Mouse (Mus musculus) retina, embryonic 14.5 days (tissue): ENCODE measurements around the gene Gm29776.
A peak's percentile ranks its signal among the peaks of the same experiment; 100 is the strongest.

ENCODE experiments used
- DNase-seq: peaks from one replicate; pipeline ENCODE4 v3.0.0-alpha.2; 2015; ENCODE audit warnings: low spot score

The Gm29776 gene

GRCm38 (mm10) chr14:54709054-54709453, 10.4 kb upstream of the Gm29776 start:
- DNase-seq, result no peak

GRCm38 (mm10) chr14:54706589-54707320, 8.1 kb upstream of the Gm29776 start:
- DNase-seq, result no peak

- DNase-seq, result no peak
These were observed 7.2 kb upstream of the Gm29776 start for GRCm38 (mm10) chr14:54705844-54706243.

GRCm38 (mm10) chr14:54703207-54703606, 4.6 kb upstream of the Gm29776 start:
- DNase-seq, result no peak

DNA sequence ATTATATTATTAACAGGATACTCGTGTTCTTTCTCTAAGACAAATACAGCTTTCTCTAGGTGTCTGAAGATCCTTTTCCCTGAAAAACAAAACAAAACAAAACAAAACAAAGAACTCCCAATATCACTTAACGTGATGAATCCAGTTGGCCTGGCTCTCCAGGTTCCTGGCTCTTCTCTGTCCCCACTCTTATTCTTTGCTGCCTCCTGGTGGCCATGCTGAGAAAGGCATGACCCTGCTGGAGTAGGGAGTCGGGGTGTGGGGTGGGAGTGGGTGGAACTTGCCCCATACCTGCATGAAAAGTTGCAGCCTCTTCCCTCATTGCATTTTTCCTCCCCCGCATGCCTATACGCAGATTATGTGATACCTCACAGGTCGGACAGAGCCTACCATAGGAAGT, 2.7 kb upstream of the Gm29776 start:
- DNase-seq, result peak; percentile 86

DNA sequence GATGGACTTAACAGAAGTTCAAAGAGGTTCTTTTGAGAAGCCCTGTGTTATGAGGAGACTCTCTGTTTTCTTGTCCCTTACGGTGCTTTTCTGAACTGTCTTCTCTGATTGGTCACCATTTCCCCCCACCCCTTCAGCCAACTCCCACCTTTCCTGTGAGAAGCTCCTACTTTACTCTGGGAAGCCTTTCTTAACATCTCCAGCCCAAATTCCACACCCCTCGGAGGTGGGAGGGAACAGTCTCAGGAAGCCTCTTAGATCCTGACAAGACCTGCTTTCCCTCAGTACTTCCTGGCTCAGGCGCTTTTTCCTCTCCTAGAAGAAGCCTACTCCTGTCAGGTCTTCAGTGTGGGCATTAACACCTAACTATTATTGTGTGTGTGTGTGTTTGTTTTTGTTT, 953 bp upstream of the Gm29776 start:
- no peak for DNase-seq

DNA sequence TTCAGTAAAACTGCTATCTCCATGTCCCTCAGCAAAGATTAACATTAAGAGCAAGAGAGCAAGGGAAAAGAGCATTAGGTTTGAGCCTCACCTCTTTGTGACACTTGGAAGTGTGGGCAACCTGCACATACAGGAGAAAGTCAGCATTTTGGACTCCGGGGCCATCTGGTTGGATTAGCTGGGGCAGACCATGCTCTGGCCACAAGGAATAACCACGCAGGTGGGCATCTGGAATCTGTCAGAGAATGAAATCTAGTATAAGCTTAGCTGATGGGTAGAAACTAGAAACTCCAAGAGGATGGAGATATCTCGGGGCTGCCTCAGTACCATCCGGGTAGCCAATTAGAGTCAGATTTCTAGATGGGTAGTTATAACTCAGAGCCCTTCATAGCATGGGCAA, 1.9 kb downstream of the Gm29776 start:
- no peak for DNase-seq

DNA sequence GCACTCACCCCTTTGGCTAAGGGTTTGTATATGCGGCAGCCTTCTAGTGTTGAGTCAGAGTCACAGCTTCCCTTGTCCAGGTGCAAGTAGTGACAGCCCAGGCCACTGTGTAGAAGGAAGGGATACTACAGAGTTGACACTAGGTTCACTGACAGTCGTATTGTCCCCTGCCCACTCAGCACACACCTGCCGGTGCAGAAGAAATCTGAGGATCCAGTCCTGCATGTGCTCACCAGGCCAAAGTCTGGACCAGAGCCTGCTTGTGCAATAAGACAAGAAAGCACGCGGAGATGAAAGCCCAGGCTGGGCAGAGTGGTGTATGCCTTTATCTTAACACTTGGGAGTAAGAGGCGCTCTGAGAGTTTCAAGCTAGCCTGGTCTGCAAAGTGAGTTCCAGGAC, 3.6 kb downstream of the Gm29776 start:
- DNase-seq, result no peak

- no peak for DNase-seq
These were observed 11.4 kb downstream of the Gm29776 start for GRCm38 (mm10) chr14:54687251-54687650.

DNA sequence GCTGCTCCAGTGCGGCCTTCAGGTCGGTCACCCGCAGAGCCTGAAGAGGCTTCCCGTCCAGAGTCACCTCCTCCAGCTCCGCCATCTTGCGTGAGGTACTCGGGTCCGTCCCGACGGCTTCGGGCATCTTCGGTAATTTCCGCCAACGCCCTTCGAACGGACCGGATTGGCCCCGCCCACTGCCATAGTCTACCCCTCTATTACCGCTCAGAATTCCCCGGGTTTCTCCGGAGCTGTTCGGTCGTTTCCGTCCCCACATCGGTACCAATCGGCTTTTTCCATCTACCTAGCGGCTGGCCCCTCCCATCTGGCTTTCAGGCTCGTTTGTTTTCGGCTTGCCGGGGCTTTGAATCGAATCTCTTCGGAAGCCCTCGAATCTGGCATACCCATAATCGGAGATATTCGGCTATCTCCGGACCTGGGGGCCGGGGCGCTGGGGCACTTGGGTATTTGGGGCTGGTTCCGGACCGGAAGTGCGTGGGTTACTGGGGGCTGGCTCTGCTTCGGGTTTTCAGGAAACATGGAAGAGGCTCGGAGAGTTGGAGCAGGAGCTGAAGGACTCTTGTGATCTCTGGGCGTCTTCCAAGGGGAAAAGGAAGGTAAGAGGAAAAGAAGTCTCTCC, 12.0 kb downstream of the Gm29776 start, which contains the start of gene Acin1:
Acin1 (minus strand) TSS at position 410 of the 622 bp plus-strand sequence.
- DNase-seq, result peak; percentile 100

DNA sequence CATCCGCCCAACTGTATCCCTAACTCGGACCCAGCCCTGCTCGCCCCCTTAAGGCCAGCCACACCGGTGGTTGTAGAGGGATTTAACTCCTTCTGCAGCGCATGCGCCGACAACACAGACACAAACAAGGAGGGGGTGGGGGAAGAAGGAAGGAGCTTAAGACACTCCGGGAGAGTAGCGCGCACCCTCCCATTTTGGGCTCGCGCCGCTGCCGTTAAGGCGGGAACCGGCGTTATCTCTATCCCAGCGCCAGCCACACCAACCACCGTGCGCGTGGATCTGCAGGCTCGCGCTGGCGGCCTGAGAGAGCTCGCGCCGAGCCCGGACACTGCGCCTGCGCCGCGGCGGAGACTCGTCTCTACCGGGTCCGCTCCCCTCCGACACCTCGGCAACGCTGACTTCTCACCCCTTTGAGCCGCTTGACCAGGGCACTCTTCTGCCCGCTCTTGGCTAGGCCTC, 12.5 kb downstream of the Gm29776 start, which contains the start of gene 1700123O20Rik:
1700123O20Rik (plus strand) TSS at position 154 of the 459 bp plus-strand sequence.
- peak; percentile 88 for DNase-seq

GRCm38 (mm10) chr14:54685471-54685870, 13.2 kb downstream of the Gm29776 start:
- DNase-seq, result no peak

- DNase-seq, result no peak
These were observed 16.2 kb downstream of the Gm29776 start for GRCm38 (mm10) chr14:54682396-54682795.

DNA sequence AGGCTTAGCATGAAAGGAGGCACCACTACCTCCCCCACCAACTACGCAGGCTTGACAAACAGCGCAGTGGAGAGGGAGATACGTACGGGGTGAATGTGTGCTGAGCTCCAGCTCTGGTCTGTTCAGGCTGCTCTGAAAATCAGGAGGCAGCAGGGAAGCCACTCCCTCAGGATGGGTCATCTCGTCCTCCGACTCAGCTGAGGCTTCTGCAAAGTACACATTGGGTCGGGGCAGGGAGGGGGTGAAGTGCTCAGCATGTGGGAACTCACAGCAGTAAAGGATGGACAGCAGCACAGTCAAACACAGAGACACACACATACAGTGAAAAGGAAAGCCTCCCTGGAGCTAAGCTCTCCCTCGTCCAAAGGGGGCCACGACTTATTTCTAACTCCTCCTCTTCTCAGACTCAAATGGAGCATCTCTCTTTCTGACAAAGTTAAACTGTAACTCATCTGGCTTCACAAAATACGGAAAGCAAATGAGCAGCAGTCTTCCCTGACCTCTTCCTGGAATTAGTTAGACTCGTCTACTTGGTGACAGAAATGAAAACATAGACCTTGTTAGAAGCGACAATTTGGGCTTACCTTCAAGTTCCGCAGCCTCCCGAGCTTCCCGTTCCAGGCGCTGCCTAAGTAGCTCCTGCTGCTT, 19.9 kb downstream of the Gm29776 start:
- DNase-seq, result no peak

- DNase-seq, result no peak
These were observed 22.3 kb downstream of the Gm29776 start for GRCm38 (mm10) chr14:54676290-54676689.

DNA sequence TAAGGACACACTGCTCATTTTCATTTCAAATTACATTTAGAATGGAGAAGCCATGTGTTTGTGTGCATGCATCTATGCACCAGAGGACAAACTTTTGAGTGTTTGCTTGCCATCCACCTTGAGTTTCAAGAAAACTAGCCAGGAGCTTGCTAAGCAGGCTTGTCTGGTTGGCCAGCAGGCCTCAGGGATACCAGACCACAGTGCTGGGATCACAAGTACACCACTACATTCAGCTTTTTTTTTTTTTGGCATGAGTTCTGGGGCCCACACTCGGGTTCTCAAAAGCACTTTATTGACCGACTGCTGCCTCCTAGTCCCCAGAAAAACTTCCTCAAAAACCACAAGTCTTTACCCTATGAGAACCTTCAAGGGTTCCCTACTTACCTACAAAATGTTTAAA, 24.3 kb downstream of the Gm29776 start:
- no peak for DNase-seq

- peak; percentile 58 for DNase-seq
These were observed 29.3 kb downstream of the Gm29776 start for GRCm38 (mm10) chr14:54669381-54669780.

DNA sequence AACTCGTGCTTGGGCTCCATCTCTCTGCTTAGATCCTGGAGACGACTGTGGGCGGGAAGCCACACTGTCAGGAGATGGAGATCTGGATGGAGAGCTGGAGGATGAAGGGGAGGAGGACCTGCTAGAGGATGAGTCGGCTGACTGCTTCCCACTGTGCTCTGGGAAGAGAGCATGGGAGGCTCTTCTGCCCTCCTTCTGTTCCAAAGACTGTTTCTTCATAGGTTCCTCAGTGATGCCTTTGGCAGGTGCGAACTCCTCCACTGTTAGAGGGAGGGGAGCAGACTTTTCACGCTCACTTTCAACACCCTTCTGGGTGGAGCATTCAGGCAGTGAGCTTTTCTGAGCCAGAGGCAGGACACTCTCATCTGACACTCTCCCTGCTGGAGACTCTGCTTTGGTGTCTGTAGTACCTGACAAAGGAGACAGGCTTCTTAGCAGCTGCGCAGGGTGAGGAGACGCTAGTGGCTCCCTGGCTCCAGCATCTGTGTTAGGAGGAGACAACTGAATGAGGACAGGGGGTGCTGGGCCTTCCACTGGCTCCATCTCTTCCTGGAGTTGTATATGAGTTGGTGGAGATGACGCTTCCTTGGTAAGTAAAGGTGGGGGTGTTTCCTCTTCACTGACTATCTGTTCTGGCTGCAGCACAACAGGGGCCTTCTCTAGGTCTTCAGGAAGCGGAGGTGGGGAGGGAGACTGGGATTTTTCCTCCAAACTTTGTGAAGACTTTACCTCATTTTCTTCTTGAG, 34.0 kb downstream of the Gm29776 start:
- no peak for DNase-seq

DNA sequence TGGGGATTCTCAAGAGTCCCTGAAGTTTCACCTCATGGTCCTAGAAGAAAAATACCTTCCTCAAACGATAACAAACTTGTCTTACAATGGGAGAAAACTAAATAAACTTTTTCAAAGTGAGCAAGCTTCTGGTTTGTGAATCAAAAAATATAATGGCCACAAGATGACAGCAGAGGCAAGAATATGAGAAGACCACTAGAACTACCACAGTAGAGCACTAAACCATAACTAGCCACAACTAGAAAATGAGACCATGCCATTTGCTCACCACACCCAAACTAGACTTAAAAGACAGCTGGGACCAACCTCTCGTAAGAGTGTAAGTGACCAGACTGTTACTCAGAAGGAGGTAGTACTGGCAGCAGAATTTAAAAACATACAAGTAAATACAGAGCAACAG, 38.6 kb downstream of the Gm29776 start:
- DNase-seq, result peak; percentile 86

DNA sequence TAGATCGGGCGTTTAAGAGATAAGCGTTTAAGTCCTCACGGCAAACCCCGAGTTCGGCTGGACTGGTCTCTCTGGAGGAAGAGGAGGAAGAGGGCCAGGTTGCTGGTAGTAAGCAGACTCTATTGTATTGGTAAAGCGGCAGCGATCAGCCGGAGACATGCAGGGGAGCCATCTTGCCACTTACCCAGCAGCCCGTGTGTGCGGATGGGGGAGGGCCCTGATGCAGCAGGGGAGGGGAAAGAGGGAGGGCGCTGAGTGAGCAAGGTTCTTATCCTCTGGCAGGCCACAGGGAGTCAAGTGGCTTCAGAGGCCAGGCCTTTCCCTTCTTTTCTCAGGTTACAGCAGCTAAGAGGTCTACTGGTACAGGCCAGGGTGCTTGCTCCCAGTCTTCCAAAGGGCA, 45.1 kb downstream of the Gm29776 start:
- peak; percentile 84 for DNase-seq

DNA sequence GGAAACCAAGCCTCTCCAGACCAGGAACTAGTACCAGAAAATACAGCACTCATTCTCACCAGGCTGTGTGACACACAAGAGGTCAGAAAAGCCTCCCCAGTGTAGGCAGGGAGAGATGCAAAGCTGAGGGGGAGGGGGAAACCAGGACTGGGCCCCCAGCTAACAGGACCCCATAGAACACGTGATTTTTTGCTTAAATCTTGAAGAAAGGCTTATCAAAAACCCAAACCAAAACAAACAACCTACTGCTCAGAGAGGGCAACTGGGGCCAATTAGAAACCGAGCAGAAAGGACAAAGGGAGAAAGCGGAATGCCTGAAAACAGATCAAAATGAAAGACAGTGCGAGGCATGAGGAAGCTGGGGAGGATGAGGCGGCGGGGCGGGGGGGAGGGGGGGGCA, 45.8 kb downstream of the Gm29776 start:
- DNase-seq, result no peak

DNA sequence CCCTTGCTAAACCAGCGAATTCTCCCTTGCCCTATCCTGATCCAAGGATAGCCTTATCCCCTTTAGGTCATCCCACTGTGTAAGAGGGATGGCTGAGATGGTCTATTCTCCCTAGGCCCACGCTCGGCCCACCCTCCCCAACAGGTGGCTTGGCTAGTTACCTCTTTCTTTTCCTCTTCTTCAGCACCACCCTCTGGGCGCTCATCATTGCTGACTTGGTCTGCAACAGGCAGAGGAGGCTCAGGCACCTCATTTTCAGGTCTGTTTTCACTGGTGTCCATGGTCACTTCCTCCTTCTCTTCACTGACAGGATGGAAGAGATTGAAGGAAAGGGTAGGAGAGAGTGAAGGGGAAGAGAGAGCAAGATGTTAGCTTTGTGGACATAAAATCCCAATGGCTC, 47.1 kb downstream of the Gm29776 start:
- no peak for DNase-seq
